11 mouse cellular contexts compared by ENCODE assay signal in genomic region chr6:148931281-148931680, GRCm38 (mm10). TPM values are rescaled to one million over a fixed set of nuclear protein-coding genes. Genes with fewer than 3 reads are reported as not detected.
DNase-seq lines count a peak whose midpoint lies in the region; ATAC-seq and TF ChIP-seq lines count a peak whose summit lies in the region.
"Had no signal": no experiment of that assay in that cellular context is flagged by ENCODE, and none has a peak within 500 bp of the region (broad histone marks: within the 10 kb centered on the region; RNA-seq: fewer than 3 reads in every experiment).

No protein-coding gene starts in this region.

- H3K4me1 ChIP-seq in CH12.LX (ENCODE audit: control insufficient read depth in 1 of 2, insufficient read depth in 2 of 2), result peaks cover 5 to 41% of the 10 kb centered on the region in 2 experiments
- peaks cover 13% of the 10 kb centered on the region for H3K4me1 ChIP-seq in liver, embryonic 13.5 days (replicated peaks)
- H3K4me1 ChIP-seq: hindbrain, embryonic 15.5 days had no signal

- peak; percentile 25; the same call in 1 of the 2 replicates for ATAC-seq in liver, embryonic 13.5 days (ENCODE audit: low read depth)

- no peak overlapping the region for H3K4me3 ChIP-seq in layer of hippocampus, adult 2 months
- no peak overlapping the region for H3K4me3 ChIP-seq in CH12.LX (replicated peaks in 1 of 3; ENCODE audit: low read depth in 2 of 3, low read length in 2 of 3, poor library complexity in 1 of 3)
- H3K4me3 ChIP-seq in liver, embryonic 13.5 days (replicated peaks), result no peak overlapping the region
- H3K4me3 ChIP-seq: embryonic facial prominence, embryonic 13.5 days; hindbrain, embryonic 15.5 days; midbrain, embryonic 12.5 days had no signal

- H3K9ac ChIP-seq in CH12.LX (ENCODE audit: insufficient read depth, low read depth), result no peak overlapping the region
- H3K9ac ChIP-seq in liver, embryonic 13.5 days, result no peak overlapping the region
- H3K9ac ChIP-seq: embryonic facial prominence, embryonic 13.5 days; hindbrain, embryonic 15.5 days; midbrain, embryonic 12.5 days had no signal

- no peaks in the 10 kb centered on the region for H3K9me3 ChIP-seq in CH12.LX (replicated peaks; ENCODE audit: low read length)
- H3K9me3 ChIP-seq in liver, embryonic 13.5 days (replicated peaks), result no peaks in the 10 kb centered on the region
- H3K9me3 ChIP-seq: embryonic facial prominence, embryonic 13.5 days; hindbrain, embryonic 15.5 days; midbrain, embryonic 12.5 days had no signal

- TF ChIP-seq POLR2A in CH12.LX (IDR thresholded peaks at IDR 0.05; ENCODE audit: low read depth, low read length), result no peak

- no peak for TF ChIP-seq EP300 in CH12.LX (IDR thresholded peaks at IDR 0.05; ENCODE audit: low read length)

- DNase-seq in adrenal gland, postnatal 14 days, result peak; percentile 52
- no peak for DNase-seq in adrenal gland, adult 18-20 months (ENCODE audit: low spot score in 2 of 2)
- DNase-seq in layer of hippocampus, adult 2 months (ENCODE audit: low spot score in 2 of 2), result no peak
- no peak for DNase-seq in layer of hippocampus, adult 18-20 months (ENCODE audit: low spot score in 2 of 2)
- no peak for DNase-seq in CH12.LX (ENCODE audit: extremely low read depth)
- no peak for DNase-seq in liver, embryonic 13.5 days
- no peak for DNase-seq in ovary, postnatal 10 days (ENCODE audit: low spot score)
- DNase-seq in heart, adult 9 months (ENCODE audit: low spot score in 2 of 2), result no peak

- no peak overlapping the region for H3K4me2 ChIP-seq in CH12.LX (ENCODE audit: insufficient read depth, low read depth, poor library complexity, severe bottlenecking)
- H3K4me2 ChIP-seq in liver, embryonic 13.5 days, result no peak overlapping the region
- H3K4me2 ChIP-seq: embryonic facial prominence, embryonic 13.5 days; hindbrain, embryonic 15.5 days; midbrain, embryonic 12.5 days had no signal

- peak; percentile 39 for TF ChIP-seq CTCF in layer of hippocampus, adult 2 months (conservative IDR thresholded peaks at IDR 0.05)
- peak in 1 of 2 experiments; percentile 50; a peak in 2 of 4 replicates for TF ChIP-seq CTCF in CH12.LX (conservative IDR thresholded peaks at IDR 0.05 in 1 of 2, IDR thresholded peaks at IDR 0.05 in 1 of 2; ENCODE audit: low read depth in 2 of 2, low read length in 2 of 2)

- peaks cover 31 to 79% of the 10 kb centered on the region in 2 experiments for H3K36me3 ChIP-seq in CH12.LX (replicated peaks in 1 of 2; ENCODE audit: control insufficient read depth in 1 of 2, insufficient read depth in 1 of 2, low read length in 1 of 2)
- H3K36me3 ChIP-seq in liver, embryonic 13.5 days, result peaks cover 56% of the 10 kb centered on the region

- TF ChIP-seq RAD21 in CH12.LX (IDR thresholded peaks at IDR 0.05; ENCODE audit: low read depth, low read length), result no peak; the same call in 1 of the 2 replicates

- H3K27me3 ChIP-seq in CH12.LX (replicated peaks), result no peaks in the 10 kb centered on the region
- H3K27me3 ChIP-seq in liver, embryonic 13.5 days, result no peaks in the 10 kb centered on the region
- H3K27me3 ChIP-seq: embryonic facial prominence, embryonic 13.5 days; hindbrain, embryonic 15.5 days; midbrain, embryonic 12.5 days had no signal

- no peak overlapping the region for H3K27ac ChIP-seq in layer of hippocampus, adult 2 months
- no peak overlapping the region for H3K27ac ChIP-seq in CH12.LX (ENCODE audit: insufficient read depth, low read depth)
- H3K27ac ChIP-seq in liver, embryonic 13.5 days, result no peak overlapping the region
- H3K27ac ChIP-seq: embryonic facial prominence, embryonic 13.5 days; hindbrain, embryonic 15.5 days; midbrain, embryonic 12.5 days had no signal

- H3K79me2 ChIP-seq in CH12.LX (replicated peaks; ENCODE audit: control insufficient read depth, extremely low read depth, insufficient read depth, poor library complexity, severe bottlenecking), result peaks cover 32% of the 10 kb centered on the region

- dilution Hi-C loops in CH12.LX (cut with MboI; ENCODE audit: extremely low pct_ligation_motif_present, extremely low pct_unique_long_range_greater_than_20kb, low sequenced_read_pairs), result no loop called here

- 67% methylated on average over 6 of the region's 6 CpGs for WGBS in liver, embryonic 13.5 days (ENCODE audit: insufficient replicate concordance)

- in situ Hi-C loops in CH12.LX (cut with MboI; ENCODE audit: low pct_ligation_motif_present, low pct_unique_long_range_greater_than_20kb, low sequenced_read_pairs), result loop anchor here (25.0 kb wide), 1 partner anchor 181 kb away; the partner anchor contains the start of gene Dennd5b

TF ChIP-seq in CH12.LX, 34 proteins besides CTCF, POLR2A, EP300 and RAD21:
- TF ChIP-seq JUND (conservative IDR thresholded peaks at IDR 0.05; ENCODE audit: low read depth, low read length) (no peak), SMC3 (IDR thresholded peaks at IDR 0.05; ENCODE audit: low read depth, low read length) (peak; percentile 1; the same call in 1 of the 2 replicates), USF2 (conservative IDR thresholded peaks at IDR 0.05; ENCODE audit: low read depth, low read length) (no peak)

RNA-seq across cellular contexts. Expression of gene Sinhcaf, which starts 15.0 kb away (rescaled TPM):
- total RNA-seq in adrenal gland, postnatal 14 days (2021), result 25.6 and 34.7 TPM in 2 replicates
- total RNA-seq in adrenal gland, adult 18-20 months (2021), result 10 to 100 TPM in 1 of 2 experiments, 1 to 10 TPM in 1; 9.9 to 26.5 TPM
- 1 to 10 TPM; 2.8 to 3.3 TPM for total RNA-seq in layer of hippocampus, adult 2 months (2021)
- 1 to 10 TPM; 1.8 to 3.2 TPM for total RNA-seq in layer of hippocampus, adult 18-20 months (2021)
- 57.5 and 66.6 TPM in 2 replicates for total RNA-seq in CH12.LX (2012; rRNA removed)
- total RNA-seq in CH12.LX (2014; rRNA removed), result 140 and 146 TPM in 2 replicates
- 64.7 and 82.3 TPM in 2 replicates for polyA plus RNA-seq in CH12.LX (2012; ENCODE audit: insufficient read length, low read depth)
- 27.0 and 32.8 TPM in 2 replicates for polyA plus RNA-seq in liver, embryonic 13.5 days (2015; fragmentation: Nextera tagmentation; extraction: Ambion mirVana)

RNA-seq across cellular contexts. Expression of gene Caprin2, which starts 35.2 kb away (rescaled TPM):
- 9.6 and 13.6 TPM in 2 replicates for total RNA-seq in adrenal gland, postnatal 14 days (2021)
- total RNA-seq in adrenal gland, adult 18-20 months (2021), result 10 to 100 TPM; 10.1 to 10.3 TPM
- 10 to 100 TPM in 1 of 2 experiments, 1 to 10 TPM in 1; 8.3 to 10.7 TPM for total RNA-seq in layer of hippocampus, adult 2 months (2021)
- total RNA-seq in layer of hippocampus, adult 18-20 months (2021), result 1 to 10 TPM; 7.2 TPM
- total RNA-seq in CH12.LX (2012; rRNA removed), result 0.92 and 0.93 TPM in 2 replicates
- total RNA-seq in CH12.LX (2014; rRNA removed), result 2.0 TPM in 2 replicates
- polyA plus RNA-seq in CH12.LX (2012; ENCODE audit: insufficient read length, low read depth), result 2.9 and 3.2 TPM in 2 replicates
- polyA plus RNA-seq in liver, embryonic 13.5 days (2015; fragmentation: Nextera tagmentation; extraction: Ambion mirVana), result 7.2 and 8.0 TPM in 2 replicates
